Mouse (Mus musculus) frontal cortex, postnatal 36 days (tissue): Measurements from ENCODE around the gene Zfp709.
"Not testable (repeated sequence)": the region's sequence is repeated elsewhere in the genome, so short reads cannot be mapped to it uniquely, and the experiment has no call there.

ENCODE experiments used
- DNase-seq, 2 experiments: peaks; one replicate each; pipeline ENCODE4 v3.0.0; 2022; ENCODE audit warnings: low spot score in 2 of 2

Gene Zfp709

GRCm38 (mm10) chr8:71881618-71882274 lies at the start of gene Zfp709:
Gene Zfp709, plus strand, starts transcription at chr8:71882019.
- DNase-seq: peak; percentile 75

- not testable (repeated sequence) for DNase-seq
These were observed 43.6 kb upstream of the Zfp709 start for GRCm38 (mm10) chr8:71838207-71838606.

DNA sequence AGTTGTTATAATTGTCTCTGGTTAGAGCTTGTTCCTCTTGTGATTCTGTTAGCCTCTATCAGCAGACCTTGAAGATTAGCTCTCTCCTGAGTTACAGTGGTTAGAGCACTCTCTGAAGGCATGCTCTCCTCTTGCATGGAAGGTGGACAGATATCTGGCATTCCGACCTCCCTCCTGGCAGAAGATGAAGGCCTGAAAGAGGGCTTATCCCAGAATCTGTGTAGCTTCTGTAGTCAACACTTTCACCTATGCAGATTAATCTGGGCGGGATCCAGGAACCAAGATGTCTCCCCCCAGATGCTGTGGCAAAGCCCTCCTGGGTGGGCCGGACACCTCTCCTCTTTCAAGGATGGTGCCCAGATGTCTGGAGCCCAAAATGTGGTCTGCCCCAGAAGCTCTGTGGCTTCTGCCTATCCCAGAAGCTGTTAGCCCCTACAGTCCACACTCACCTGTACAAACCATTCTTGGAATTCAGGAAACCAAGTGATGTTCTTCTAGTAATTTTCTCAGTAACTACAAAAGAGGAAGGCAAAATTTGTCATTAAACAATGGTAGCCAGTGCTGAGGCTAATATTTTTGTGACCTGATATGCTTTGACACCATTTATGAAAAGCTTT lies 40.5 kb upstream of the Zfp709 start:
- not testable (repeated sequence) for DNase-seq

GRCm38 (mm10) chr8:71842476-71842875 lies 39.3 kb upstream of the Zfp709 start:
- not testable (repeated sequence) for DNase-seq

- DNase-seq: not testable (repeated sequence)
These were observed 37.4 kb upstream of the Zfp709 start for GRCm38 (mm10) chr8:71844453-71844852.

GRCm38 (mm10) chr8:71845993-71846483 lies 35.8 kb upstream of the Zfp709 start:
- DNase-seq: not testable (repeated sequence)

GRCm38 (mm10) chr8:71846745-71847144 lies 35.1 kb upstream of the Zfp709 start:
- not testable (repeated sequence) for DNase-seq

DNA sequence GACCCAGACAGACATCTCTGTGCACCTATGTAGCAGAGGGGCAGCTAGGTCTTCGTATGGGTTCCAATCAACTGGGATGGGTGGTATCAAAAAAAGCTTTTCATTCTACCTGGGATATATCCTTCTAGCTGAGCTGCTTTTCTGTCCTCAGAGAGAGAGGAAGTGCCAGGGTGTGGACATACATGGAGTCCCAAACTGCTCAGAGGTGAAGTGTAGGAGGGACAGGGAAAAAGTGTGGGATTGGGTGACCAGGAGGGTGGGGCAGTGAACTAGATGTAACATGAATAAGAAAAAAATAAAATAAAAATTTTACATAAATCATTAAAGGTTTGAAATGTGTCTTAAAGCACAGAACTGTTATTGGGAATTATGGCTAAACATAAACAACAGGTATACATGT lies 30.8 kb upstream of the Zfp709 start:
- DNase-seq: not testable (repeated sequence)

- not testable (repeated sequence) for DNase-seq
These were observed 28.5 kb upstream of the Zfp709 start for GRCm38 (mm10) chr8:71853360-71853759.

- DNase-seq: not testable (repeated sequence)
These were observed 25.0 kb upstream of the Zfp709 start for GRCm38 (mm10) chr8:71856630-71857328.

GRCm38 (mm10) chr8:71857364-71857763 lies 24.5 kb upstream of the Zfp709 start:
- not testable (repeated sequence) for DNase-seq

DNA sequence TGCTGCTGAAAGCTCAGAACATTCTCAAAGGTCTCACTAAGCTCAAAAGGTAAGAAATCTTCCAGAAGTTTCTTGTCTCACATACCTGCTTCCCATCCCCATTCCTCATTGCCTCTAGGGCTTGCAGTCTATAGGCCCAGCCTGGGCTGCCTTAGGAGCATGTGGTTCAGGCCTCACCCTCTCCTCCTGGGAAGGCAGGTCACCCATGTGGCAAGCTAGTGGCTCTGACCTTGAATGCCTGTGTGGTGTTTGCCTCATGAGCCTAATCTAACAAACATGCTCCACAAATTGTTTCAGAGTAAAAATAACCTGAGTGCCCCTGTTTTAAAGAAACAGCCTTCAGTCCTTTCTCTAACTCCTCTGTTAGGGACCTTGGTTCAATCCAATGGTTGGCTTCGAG lies 20.3 kb upstream of the Zfp709 start:
- DNase-seq: not testable (repeated sequence)

- DNase-seq: not testable (repeated sequence)
These were observed 19.8 kb upstream of the Zfp709 start for GRCm38 (mm10) chr8:71862038-71862437.

DNA sequence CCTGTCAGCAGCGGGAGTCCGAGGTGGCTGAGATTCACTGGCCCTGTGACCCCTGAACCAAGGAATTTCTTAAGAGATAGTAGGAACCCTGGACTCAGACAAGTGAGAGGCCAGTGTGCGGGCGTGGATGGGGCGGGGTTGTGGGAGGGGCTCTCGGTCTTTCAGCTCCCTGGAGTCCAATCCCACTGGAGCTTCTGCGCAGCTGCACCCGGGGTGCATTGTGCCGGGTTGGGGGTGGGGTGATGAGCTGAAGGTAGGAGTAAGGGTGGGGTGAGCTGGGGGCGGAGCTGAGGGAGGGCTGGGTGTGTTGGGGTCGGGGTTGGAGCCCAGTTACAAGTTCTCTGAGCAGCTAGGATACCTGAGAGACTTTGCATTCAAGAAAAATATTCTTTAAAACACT lies 18.8 kb downstream of the Zfp709 start:
- DNase-seq: not testable (repeated sequence)

GRCm38 (mm10) chr8:71903084-71903483 lies 21.3 kb downstream of the Zfp709 start:
- not testable (repeated sequence) for DNase-seq

DNA sequence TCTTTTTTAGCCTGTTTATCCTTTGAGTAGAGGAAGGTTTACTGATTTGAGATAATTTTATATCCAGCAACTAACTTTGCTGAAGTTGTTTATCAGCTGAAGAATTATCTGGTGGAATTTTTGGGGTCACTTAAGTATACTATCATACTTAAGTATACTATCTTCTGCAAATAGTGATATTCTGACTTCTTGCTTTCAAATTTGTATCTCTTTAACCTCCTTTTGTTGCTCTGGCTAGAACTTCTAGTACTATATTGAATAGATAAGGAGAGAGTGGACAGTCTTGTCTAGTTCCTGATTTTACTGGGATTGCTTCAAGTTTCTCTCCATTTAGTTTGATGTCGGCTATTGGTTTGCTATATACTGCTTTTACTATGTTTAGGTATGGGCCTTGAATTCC lies 25.0 kb downstream of the Zfp709 start:
- DNase-seq: no peak

DNA sequence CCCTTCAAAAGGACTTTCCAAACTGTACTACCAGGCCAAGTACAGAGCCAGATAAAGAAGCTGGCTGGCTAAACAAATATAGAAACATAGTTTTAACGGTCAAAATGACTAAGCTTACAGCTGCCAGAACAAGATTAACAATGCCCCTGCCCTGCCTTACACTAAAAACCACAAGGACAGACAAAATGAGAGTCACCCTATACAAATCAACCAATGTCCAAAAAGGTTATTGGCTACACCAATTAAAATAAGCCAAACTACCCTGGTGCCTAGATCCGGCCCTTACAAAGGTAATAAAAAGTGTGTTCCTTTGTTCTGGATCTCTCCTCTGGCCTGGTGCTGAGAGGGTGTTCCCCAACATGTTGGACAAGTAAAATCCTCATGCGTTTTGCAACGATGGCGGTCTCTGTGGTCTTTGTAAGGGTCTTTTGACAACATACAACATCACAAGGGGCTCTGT lies 26.0 kb downstream of the Zfp709 start:
- DNase-seq: no peak

GRCm38 (mm10) chr8:71908309-71909261 lies 26.8 kb downstream of the Zfp709 start, which contains the start of the genes Zfp882 and Zfp617:
Gene Zfp882, plus strand, starts transcription at chr8:71908608.
Gene Zfp617, plus strand, starts transcription at chr8:71908635.
- peak; percentile 89 to 95 for DNase-seq

GRCm38 (mm10) chr8:71912286-71912685 lies 30.5 kb downstream of the Zfp709 start:
- no peak for DNase-seq

DNA sequence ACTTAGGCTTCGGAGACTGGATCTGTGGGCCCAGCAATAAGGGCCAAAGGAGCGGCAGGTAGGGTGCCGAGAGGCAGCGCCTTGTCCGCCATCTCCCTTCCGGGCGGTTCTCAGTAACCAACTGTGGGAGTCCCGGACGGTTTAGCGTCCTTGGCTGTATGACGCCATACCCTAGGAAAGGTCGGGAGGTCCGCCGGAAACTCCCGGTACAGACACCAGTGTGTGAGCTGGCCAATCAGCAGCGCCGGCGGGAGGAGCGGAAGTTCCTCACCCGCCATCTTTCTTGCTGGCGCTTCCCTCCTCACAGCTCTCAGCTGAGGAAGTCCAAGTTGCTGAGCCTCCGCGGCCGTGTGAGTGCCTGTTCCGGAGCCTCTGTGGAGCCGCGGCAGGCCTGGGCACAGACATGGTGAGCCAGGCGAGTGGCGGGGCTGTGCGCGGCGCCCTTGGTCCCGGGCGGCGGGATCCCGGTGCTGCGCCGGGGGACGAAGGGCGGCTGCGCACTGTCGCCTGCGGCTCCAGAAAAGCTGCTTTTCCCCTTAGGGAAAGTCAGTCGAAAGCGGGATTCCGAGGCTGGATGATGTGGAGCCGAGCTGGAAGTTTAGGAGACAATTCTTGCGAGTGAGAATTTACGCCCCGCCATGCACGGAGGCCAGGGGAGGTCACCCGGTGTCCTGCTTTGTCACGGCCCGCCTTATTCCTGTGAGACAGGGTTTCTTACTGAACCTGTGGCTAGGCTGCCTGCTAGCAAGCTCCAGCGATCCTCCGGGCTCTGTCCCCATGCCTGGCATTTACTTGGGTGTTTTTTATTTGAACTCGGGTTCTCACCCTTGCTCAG lies 41.0 kb downstream of the Zfp709 start:
- DNase-seq: peak; percentile 94 to 97
